Mouse (Mus musculus): ENCODE results near the gene Pax7.

Gene Pax7

GRCm38 (mm10) chr4:139831501-139832230 is 1.7 kb downstream of the Pax7 start:
- no peak for DNase-seq (ENCODE audit: extremely low read depth, low read depth, low spot score)

GRCm38 (mm10) chr4:139830581-139831387 is 2.5 kb downstream of the Pax7 start:
- DNase-seq (ENCODE audit: extremely low read depth, low read depth, low spot score) = no peak

- no peak for DNase-seq (ENCODE audit: extremely low read depth, low read depth, low spot score)
Observed at GRCm38 (mm10) chr4:139830053-139830452, 3.3 kb downstream of the Pax7 start.

GRCm38 (mm10) chr4:139828871-139829590 is 4.3 kb downstream of the Pax7 start:
- no peak for DNase-seq (ENCODE audit: extremely low read depth, low read depth, low spot score)

- DNase-seq (ENCODE audit: extremely low read depth, low read depth, low spot score) = no peak
Observed at GRCm38 (mm10) chr4:139828283-139828678, 5.0 kb downstream of the Pax7 start.

- DNase-seq (ENCODE audit: extremely low read depth, low read depth, low spot score) = no peak
Observed at GRCm38 (mm10) chr4:139827501-139828282, 5.6 kb downstream of the Pax7 start.

- DNase-seq (ENCODE audit: extremely low read depth, low read depth, low spot score) = no peak
Observed at GRCm38 (mm10) chr4:139826231-139826630, 7.1 kb downstream of the Pax7 start.

GRCm38 (mm10) chr4:139825326-139826112 is 7.8 kb downstream of the Pax7 start:
- DNase-seq (ENCODE audit: extremely low read depth, low read depth, low spot score) = no peak

- DNase-seq (ENCODE audit: extremely low read depth, low read depth, low spot score) = no peak
Observed at GRCm38 (mm10) chr4:139824572-139825325, 8.6 kb downstream of the Pax7 start.

GRCm38 (mm10) chr4:139823870-139824472 is 9.4 kb downstream of the Pax7 start:
- DNase-seq (ENCODE audit: extremely low read depth, low read depth, low spot score) = no peak

GRCm38 (mm10) chr4:139823138-139823869 is 10.0 kb downstream of the Pax7 start:
- DNase-seq (ENCODE audit: extremely low read depth, low read depth, low spot score) = no peak

GRCm38 (mm10) chr4:139822214-139823137 is 10.9 kb downstream of the Pax7 start:
- DNase-seq (ENCODE audit: extremely low read depth, low read depth, low spot score) = no peak

- DNase-seq (ENCODE audit: extremely low read depth, low read depth, low spot score) = no peak
Observed at GRCm38 (mm10) chr4:139821491-139822160, 11.7 kb downstream of the Pax7 start.

GRCm38 (mm10) chr4:139821071-139821470 is 12.3 kb downstream of the Pax7 start:
- DNase-seq (ENCODE audit: extremely low read depth, low read depth, low spot score) = no peak

- no peak for DNase-seq (ENCODE audit: extremely low read depth, low read depth, low spot score)
Observed at GRCm38 (mm10) chr4:139819411-139820030, 13.8 kb downstream of the Pax7 start.

- no peak for DNase-seq (ENCODE audit: extremely low read depth, low read depth, low spot score)
Observed at GRCm38 (mm10) chr4:139818163-139818562, 15.2 kb downstream of the Pax7 start.
